Mouse (Mus musculus) heart, adult 2 months (tissue): ENCODE results near the gene Hmbs.
A peak's percentile ranks its signal among the peaks of the same experiment; 100 is the strongest.

Experiments
- EP300 ChIP-seq: fragments of 200-500 bp; IDR thresholded peaks from 2 replicates; pipeline ENCODE4 v1.6.1; 2011; ENCODE audit warnings: low read depth, low read length, control low read depth; ENCODE audit not compliant: insufficient read depth
- POLR2A ChIP-seq: fragments of 200-500 bp; IDR thresholded peaks from 2 replicates; pipeline ENCODE4 v1.6.1; 2011; ENCODE audit warnings: mild to moderate bottlenecking, low read depth, low read length, control low read depth; ENCODE audit not compliant: insufficient read depth

DNA sequence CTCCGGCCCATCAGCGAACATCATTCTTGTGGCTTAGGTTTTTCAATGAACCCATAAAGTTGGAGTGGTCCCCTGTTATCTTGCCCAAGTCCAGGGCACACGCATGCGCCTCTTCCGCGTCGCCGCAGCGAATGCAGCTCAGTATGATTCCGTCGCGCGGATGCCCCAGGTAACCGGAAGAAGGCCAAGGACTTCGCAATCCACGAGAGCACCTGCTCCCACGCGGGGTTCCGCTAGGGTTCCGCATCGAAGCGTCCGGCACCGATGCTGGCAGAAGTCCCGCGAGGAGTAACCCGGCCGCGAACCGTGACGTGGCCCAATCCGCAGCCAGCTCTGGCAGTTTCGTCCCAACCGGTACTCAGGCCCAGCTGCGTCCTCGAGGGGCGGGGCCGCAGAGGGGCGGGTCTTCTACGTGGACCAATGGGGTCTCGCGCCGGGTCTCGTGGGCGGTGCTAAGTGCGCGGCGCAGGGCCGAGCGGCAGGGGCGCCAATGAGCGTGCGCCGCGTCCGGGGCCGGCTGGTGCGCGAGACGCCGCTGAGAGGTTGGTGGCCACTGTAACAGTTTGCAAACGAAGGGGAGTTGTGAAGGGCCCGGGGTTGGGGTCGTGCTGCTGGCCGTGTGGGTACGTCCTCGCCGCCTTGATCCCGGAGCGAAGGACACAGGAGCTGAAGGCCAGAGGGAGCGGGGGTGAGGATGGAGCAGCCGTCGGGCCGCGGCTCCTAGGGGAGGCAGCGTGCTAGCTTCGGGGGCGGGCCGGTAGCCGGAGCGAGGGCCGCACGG, 35.2 kb upstream of the Hmbs start, which contains the start of gene Hyou1:
- peak; percentile 54; the same call in 1 of the 2 replicates for TF ChIP-seq EP300
- peak; percentile 86 for TF ChIP-seq POLR2A
